Mouse (Mus musculus) gastrocnemius, postnatal 4 days (tissue): Measurements from ENCODE around the gene Efhc1. TPM values are rescaled to one million over a fixed set of nuclear protein-coding genes. Genes with fewer than 3 reads are reported as not detected.

Experiments used
- DNase-seq, 2 experiments: peaks; one replicate each; pipeline ENCODE4 v3.0.0; 2021 to 2022; ENCODE audit warnings: low spot score in 2 of 2, mixed read lengths in 2 of 2
- total RNA-seq, 2 experiments: library from RNA; stranded (reverse); gene quantifications; 2 replicates each; pipeline ENCODE4 v1.2.3; 2021

Efhc1 gene
- total RNA-seq, 2 experiments from 2014 or later = 2.9 to 5.0 TPM

DNA sequence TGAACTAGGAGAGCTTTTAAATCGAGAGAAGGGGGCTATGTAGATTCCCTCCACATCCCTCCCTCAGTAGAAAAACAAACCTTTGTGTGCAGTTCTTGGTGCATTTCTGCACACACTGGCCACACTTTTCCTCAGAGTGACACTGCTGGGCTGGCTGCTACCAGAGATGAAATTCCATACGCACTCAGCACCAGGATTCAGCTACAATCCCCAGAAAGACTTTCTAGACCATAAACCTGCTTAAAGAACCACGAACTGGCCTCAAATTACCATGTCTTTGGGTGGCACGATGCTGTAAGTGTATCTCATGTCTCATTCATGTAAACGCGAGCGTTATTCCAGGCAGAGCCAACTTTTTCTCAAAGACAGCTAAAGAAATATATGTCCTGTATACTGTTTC, 9.6 kb upstream of the Efhc1 start:
- no peak for DNase-seq

DNA sequence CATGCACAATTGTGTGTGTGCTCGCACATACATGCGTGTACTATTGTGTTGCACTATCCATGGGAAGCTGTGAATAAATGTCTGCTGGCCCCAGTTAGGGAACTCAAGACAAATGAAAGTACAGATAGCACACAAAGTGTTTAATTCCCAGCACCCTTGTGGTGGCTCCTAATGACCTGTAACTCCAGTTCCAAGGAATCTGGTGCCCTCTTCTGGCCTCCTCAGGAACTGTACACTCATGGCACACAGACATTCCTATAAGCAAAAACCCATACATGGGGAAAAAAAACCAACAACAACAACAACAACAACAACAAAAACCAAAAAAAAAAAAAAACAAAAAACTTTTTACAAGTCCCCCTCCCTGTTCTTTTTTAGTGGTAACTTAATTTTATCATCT, 8.4 kb upstream of the Efhc1 start:
- no peak for DNase-seq

DNA sequence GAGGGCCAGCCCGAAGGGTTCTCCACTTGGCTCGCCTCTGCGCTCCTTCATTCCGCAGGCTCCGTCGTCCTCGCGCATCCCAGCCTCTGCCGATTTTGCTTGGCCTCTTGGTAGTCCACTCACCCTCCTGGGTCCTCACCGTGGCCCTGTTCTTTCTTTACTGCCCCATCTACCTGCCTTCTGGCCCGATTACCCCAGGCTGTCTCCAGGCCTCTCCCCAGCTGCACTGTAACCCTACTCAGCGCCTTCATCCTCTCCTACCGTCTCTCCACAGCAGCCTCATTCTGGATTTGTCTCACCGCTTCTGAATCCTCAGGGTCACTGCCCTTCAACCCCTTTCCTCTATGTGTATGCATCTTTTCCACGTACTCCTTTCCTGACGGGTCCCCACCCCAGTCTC, 373 bp downstream of the Efhc1 start:
- DNase-seq = no peak

DNA sequence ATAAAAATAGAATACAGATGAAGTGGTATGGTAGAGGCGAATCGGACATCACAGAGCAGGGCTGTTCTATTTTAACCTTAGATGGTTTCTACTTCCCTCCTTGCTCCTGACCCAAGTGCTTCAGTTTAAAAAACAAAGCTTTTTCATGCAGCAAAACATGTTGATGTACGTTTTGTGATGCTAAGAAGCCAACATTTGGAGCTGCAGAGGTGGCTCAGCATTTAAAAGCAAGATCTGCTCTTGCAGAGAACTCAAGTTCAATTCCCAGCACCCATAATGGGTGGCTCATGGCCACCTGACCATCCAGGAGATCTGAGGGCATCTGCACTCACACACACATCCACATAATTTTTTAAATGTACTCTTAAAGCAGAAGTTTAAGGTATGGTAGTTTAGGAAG, 3.5 kb downstream of the Efhc1 start:
- DNase-seq = no peak

DNA sequence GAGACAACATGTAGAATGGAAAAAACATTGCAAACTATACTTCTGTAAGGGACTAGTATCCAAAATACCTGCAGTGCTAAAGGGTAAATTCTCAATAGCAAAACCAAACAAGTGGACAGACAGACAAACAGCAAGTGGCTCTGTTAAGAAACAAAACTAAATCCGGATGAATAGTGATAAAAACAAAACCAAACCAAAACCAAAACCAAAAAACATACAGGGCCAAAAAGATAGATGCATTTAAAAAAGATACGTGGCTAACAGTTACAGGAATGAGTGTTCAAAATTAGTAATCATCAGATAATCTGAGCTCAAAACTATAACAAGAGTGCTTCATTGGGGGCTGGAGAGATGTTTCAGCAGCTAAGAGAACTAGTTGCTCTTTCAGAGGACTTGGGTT, 18.2 kb downstream of the Efhc1 start:
- no peak for DNase-seq

DNA sequence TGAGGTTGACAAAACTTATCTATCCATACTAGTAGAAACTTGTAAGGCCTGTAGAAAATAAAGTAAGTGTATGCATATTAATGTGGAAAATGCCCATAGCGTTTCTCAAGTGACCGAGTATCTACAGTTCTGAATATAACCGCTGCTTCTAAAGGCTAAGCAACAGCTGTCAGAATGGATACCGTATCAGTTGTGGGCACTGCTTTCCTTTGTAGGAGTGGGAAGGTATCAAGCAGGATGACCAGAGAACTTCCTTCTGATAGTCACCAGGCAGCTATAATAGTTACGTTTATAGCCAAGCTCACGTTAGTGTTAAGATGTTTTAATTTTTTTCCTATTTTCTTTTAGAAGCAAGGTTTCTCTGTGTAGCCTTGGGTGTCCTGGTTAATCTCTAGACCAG, 22.0 kb downstream of the Efhc1 start:
- DNase-seq = no peak

DNA sequence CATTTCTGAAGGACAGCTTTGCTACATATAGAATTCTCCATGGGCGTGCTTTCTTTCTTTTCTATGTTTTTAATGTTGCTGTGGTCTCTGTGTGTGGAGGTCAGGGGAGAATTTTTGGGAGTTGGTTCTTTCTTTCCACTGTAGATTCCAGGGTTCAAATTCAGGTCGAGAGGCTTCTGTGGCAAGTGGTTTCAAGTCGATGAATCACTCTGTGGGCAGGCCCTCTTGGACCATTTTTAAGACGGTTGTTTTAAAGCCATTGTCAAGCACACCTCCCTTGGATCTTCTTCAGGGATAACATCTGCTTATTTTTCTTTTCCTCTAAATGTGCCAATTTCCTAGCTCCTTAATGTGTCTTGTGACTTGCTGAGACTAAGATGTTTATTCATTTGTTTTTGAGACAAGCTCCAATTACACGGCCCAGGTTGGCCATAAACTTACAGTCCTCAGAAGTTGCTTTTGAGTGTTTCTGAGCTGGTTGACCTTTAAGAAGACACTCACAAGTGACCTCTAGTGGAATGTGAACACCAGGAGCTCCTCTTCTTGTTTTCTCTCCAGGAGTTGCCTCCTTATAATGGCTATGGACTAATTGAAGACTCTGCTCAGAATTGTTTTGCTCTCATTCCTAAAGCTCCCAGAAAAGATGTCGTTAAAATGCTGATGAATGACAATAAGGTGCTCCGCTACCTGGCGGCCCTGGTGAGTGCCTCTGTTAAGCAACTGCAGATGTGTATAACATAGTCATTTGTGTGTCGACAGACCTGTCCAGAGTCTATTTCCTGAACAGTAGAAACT, 23.1 kb downstream of the Efhc1 start:
- no peak for DNase-seq

DNA sequence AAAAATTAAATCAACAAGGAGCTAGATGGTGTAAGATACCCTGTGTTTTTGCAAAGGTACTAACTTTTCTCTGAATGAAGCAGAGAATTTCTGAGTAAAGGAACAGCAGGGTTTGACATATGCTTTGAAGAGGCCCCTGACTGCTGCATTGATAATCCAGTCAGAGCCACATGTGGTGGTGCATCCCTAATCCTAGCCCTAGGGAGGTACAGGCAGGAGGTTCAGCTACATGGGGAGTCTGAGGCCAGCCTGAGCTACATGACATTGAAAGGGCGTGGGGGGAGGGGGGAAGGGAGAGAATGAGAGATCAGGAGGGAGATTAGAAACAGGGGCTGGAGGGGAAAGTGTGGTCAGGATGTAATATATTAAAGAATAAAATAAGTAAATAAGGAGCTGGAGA, 29.1 kb downstream of the Efhc1 start:
- DNase-seq = no peak

DNA sequence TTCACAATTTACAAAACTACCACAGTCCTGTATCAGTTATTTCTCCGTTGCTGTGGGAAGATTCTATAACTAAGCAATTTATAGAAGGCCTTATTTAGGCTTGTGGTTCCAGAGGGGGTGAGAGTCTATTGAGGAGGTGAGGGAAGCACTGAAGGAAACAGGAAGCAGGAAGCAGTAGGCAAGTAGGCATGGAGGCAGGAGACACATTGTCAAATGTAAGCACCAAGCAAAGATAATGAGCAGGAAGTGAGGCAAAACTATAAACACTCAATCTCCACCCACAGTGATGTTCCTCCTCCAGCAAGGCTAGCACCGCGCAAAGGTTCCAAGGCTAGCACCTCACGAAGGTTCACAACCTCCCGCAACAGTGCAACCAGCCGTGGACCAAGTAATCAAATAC, 30.3 kb downstream of the Efhc1 start:
- no peak for DNase-seq

DNA sequence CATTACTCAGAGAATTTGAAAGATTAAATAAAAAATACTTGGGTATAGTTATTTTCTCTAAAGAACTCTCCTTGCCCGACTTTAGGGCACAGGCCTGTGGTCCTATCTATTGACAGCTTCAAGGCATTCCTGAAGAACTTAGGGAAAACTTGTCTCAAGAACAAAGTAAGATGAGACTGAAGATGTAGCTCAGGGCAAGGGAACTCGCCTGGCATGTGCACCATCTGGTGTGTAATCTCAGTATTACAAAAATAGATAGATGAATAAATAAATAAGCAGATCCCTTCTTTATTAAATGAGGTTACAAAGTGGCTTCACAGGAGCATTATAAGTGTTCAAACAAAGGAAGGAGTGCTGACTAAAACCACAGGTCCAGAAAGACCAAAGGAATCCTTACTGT, 32.7 kb downstream of the Efhc1 start:
- no peak for DNase-seq

DNA sequence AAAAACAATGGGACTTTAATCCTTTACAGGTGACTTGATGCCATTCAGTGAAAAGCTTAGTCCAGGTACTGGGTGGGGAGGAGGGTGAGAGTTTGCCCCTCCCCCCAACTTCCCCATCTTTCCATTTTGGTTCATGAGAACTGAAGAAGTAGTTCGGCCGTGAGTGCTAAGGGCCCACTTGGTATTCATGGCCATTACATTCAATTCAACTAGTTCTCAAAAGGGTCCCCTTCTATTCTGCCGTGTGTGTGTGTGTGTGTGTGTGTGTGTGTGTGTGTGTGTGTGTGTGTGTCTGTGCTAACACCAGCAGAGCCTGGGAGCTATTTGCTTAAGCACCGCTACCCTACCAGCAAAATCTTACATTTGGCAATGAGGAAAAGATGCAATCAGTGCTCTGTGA, 33.2 kb downstream of the Efhc1 start:
- no peak for DNase-seq

DNA sequence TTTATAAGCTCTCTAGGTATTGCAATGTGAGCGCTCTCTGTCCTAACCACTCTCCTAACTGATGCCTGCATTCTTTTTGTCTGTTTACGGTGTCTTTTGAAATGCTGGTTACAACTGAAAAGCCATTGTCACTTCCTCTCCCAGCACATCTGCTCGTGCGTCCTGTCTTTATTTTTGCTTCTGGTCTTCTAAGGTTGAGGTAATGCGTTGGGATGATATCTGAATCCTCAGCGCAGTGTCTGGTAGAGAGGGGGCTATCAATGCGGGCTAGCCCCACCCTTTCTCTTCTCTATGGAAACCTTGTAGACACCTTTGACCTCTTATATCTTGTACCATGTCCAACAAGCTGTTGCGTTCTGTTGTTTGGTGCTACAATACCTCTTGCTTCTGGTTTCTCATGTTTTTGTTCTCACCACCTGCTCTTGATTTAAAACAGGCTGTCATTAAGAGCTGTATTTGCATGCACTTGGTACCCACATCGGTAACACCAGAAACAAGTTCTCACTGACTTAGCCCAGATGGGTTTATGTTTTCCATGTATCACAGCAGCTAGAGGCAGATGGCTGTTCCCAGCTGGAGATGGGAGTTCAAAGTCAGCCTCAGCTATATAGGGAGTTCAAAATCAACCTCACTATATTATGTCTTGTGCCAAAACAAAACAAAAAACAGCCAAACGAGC, 35.1 kb downstream of the Efhc1 start:
- no peak for DNase-seq

DNA sequence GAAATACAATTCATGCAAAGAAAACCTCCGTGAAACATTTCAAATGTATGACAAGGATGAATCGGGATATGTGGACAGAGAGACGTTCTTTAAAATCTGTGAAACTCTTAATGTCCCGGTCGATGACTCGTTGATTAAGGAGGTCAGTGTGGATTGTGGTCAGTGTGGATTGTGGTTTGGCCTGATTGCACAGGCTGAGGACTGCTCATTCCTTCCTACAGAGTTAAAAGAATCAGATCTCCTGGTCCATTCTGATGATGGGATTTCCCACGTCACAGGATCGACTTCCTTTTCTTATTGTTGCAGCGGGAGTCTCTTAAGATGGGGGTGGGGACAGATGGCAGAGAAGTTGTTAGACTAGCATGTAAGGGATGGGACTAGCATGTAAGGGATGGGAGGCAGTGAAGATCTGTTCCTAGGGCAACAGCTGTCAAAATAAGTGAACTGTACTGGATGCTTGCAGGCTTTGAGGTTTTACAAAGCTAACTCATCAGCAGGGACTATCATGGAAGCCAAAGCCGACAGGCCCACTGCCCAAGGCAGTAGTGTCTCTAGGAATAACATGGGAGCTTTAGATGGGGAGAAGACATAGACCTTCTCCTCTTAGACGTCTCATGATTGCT, 38.1 kb downstream of the Efhc1 start:
- DNase-seq = no peak

DNA sequence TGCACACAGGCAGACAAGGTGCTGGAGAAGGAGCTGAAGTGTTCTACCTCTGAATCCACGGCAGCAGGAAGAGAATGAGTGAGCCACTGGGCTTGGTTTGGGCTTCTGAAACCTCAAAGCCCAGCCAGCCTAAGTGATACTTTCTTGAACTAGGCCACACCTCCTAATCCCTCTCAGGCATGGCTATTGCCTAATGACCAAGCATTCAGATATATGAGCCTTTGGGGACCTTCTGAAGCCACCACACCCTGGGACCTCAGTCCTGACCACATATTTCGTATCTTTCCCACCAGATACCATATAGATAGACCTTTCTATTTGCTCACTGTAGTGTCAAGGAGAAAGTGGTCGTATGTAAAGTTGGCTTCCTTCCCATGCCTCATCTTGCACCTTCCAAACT, 42.3 kb downstream of the Efhc1 start:
- DNase-seq = no peak

DNA sequence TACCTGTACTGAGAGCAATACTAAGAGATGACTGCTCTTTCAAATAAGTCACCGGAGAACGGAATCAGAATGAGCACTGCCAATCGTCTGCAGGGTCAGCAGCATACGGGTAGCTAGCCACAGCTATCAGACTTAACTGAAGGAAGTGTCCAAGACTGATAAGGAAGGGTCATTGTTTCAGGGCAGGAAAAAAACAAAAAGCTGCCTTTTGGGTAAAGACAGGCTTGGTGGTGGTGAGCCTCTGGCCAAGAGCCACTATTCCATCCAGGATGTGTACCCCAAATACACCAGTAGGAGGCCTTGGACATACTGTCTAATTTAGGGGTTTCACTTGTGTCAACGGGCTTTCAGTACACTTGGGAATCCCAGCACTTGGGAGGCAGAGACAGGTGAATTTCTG, 42.9 kb downstream of the Efhc1 start:
- no peak for DNase-seq

DNA sequence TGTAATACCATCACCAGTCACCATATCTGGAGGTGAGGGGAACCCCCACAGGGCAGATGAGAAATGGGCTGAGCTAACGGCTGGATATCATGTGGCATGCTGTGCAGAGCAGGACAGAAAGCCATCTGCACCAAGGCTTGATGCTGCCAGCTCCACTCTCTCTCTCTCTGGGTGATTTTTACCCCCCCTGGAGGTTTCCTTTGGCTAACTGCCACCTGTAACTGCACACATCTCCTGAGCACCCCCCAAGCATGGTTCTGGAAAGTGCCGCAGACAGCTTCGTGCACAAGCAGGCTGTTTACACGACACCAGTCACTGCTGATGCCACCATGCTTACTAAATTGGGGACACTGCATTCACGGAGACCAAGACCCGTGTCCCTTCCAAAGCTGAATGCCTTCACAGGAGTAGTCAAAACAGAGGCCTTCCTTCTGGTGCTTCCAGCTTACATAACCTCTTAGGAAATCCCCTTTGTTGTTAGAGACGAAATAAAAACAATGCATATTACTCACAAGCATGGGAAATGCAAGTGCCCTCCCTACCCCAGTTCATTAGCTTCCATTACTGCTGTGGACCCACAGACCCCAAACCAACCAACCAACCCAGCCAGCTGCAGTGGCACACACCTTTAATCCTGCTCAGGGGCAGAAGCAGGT, 44.0 kb downstream of the Efhc1 start:
- no peak for DNase-seq

DNA sequence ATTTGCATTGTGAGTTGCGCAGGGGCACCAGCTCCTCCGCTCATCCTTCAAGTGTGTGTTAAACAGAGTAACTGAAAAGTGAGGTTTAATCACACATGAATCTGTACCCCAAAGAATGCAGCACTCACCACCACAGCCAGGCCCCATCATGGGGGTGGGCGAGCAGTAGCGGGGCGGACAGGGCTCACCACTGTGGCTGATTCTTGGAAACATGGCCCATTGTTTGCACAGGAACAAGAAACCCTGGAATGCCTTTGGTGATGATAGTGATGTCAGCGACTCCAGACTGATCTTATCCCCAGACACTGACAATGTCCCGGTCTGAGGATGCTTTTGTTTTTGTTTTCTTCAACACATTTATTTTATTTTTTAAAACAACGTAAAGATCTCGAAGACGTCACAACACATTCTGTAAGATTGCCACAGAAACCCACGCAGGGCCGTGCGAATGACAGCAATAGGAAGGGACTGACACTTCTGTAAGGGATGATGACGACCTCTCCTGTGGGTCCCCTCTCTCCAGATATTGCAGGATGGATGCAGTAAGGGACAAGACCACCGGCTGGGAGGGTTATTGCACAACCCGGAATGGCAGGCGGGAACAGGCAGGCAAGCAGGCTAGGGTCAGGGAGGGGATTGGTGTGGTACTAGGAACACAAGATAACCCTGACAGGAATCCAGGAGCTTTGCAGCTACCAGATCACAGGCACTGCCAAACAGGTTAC, 45.3 kb downstream of the Efhc1 start:
- no peak for DNase-seq

DNA sequence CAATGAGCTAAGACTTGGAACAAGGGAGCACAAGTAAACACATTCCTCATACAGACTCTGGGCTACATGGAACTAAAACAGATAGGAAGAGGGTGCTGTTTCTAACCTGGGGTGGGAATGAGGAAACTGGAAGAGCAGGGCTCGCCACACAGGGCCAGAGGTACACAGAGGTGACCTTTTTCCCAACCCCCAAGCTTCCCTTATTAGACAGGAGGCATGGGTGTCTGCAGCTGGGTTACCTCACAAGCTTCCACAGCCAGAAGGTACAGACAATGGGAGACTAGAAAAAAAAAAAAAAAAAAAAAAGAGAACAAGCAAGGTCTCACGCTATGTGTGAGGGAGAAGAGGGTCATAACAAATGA, 45.9 kb downstream of the Efhc1 start:
- DNase-seq = no peak

DNA sequence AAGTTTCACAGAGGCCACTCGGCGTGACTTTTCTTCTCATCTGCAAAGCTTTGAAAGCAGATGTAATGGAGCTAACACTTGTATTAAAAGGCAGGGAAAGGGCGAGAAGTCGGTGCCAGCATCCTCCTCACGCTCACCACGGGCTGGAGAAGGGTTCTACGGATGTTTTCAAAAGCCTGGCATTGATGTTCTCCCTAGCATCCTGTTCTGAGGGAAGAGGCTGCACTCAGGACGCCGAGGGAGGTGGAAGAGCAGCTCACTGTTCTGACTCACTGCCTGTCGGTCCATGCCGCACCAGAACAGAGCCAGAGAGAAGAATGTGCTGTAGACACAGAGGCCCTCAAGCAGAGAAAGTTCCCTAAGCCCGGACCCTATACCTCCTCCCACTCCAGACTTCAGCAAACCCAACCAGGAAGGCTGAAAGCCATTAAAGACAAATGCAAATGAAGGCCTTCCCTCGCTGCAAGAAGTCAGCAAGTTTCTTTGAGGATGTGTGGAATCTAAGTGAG, 46.5 kb downstream of the Efhc1 start:
- DNase-seq = no peak

DNA sequence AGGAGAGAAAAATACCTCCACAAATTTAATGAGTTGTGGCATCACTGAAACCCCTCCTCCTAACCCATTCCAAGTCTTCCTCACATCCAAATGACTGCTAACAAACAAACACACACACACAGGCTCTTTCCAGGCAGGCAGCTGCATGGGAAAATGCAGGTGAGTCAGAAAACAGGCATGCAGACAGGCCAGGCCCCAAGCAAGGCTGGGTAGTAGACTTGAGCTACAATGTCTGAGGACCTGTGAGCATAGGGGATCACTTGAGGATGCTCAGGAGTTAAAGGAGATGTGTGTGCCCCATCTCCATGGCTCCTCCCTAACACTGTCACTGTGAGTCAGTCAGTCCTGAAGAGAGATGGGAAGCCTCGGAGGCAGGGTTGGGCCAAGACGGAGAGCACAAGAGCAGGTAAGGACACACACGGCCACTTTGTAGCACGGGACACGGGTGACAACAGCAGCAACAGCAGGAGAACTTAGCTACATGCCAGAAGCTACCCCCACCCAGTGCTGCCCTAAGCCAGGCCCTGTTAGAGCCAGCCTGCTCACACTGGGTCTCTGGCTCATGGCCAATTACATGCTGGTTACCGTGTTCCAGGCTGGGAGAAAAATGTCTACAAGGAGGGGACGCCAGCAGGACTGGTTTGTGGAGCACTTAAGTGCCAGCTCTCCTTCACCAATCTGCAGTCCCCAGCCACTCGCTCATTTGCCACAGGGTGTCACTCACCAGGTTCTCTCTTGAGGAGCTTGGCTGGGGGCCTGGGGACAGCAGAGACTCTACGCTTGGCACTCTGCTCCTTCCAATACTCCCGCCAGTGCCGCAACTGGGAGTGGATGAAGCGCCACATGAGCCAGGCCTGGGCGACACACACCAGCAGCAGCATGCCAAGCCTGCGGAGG, 51.1 kb downstream of the Efhc1 start:
- DNase-seq = peak in 1 of 2 experiments; percentile 29
